Mouse (Mus musculus) CD4-positive naive resting alpha-beta T cell, adult 57 days (primary cell): ENCODE results near the gene Nudt5. TPM values are rescaled to one million over a fixed set of nuclear protein-coding genes. Genes with fewer than 3 reads are reported as not detected.

Experiments
- total RNA-seq: library from RNA; stranded (reverse); gene quantifications from one replicate; pipeline ENCODE4 v1.2.4, GENCODE M21; 2023

The Nudt5 gene
- 19.8 TPM for total RNA-seq

DNA sequence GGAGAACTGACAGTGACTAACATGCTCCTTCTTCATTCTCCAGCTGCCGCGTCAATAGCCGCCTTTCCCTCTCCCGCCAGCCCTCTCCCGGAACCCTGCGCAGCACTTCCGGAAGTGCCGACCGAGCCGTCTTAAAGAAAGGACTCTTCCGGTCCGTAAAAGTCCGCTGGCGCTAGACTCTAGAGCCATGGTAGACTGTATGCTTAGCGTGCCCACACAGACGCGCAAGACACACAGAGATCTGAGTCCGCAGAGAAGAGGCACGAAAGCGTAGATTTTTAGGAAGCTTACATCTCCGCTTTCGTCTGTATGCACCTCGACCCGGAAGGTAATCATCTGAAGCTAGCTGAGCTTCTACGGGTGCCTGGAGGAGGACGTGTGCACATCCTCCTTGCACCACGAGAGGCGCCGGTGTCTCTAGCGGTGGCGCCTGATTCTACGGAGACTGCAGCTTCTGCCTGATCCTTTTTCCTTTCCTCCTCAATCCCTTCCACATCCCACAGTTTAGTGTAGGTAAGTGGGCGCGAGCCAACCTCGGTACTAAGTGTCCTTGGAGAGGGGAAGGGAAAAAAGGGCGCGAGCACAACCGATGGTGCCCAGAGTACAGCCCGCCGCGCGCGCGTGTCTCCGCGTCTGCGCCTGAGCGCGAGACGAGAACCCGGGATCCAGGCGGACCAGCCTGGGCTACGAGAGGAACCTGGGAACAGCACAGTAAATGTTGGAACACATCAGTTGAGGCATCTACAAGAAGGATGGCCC is at the start of gene Nudt5, which contains the start of gene Cdc123:
TSS of gene Nudt5 (plus strand) at position 147 of the 759 bp plus-strand sequence.
TSS of gene Cdc123 (minus strand) at position 292 of the 759 bp plus-strand sequence.

GRCm38 (mm10) chr2:5862834-5863233 is 18.0 kb downstream of the Nudt5 start, which contains the start of gene Gm13199:
Gm13199 (minus strand) TSS chr2:5862934.

DNA sequence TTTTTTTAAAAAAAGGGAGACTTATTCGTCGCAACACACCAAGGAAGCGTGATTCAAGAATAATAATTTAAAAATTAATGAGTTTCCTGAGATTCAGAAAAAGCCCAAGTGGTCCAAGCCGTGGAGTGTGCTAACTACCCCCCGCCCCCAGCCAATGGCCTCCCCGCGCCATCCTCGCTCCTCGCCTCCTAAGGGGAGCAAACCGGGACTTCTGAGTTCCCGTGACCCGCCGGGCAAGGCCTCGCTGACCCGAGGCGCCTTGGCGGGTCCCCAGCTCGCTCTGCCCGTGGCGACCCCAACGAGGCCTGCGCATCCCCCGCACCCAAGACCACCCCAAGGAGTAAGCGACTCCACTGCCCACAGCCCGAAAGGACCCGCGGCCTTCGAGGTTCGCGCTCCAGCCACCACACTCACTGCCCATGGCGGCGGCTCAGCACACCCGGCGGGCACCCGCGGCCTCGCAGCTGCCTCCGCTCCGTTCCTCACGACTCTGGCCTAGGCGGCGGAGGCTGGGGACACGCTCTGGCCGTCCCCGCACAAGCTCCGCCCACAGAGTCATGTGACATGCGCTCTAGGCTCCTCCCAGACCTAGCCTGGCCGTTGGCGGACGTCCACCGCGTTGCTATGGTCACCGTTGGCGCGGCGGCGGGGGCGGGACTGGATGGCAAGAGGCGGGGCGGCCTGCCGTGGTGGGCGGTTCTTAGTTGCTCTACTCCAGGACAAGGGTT is 50.2 kb downstream of the Nudt5 start, which contains the start of gene Sec61a2:
TSS of gene Sec61a2 (minus strand) at position 590 of the 728 bp plus-strand sequence.

Other genes with a start within 250 kb of the Nudt5 start
- gene Camk1d, start 130.5 kb upstream of the Nudt5 start, total RNA-seq: 59.2 TPM
- gene Cdc123, start 145 bp downstream of the Nudt5 start, total RNA-seq: 86.3 TPM
- 3.1 TPM for gene Gm13199, start 17.9 kb downstream of the Nudt5 start, total RNA-seq
- 32.1 TPM for gene Sec61a2, start 50.4 kb downstream of the Nudt5 start, total RNA-seq
- not detected for gene Dhtkd1, start 97.8 kb downstream of the Nudt5 start, total RNA-seq
- 56.0 TPM for gene Upf2, start 106.5 kb downstream of the Nudt5 start, total RNA-seq